Mouse (Mus musculus) bone marrow macrophage, adult 2 months (primary cell): ENCODE data around the gene Slc29a2. TPM values are rescaled to one million over a fixed set of nuclear protein-coding genes. Genes with fewer than 3 reads are reported as not detected.

Experiments used
- H3K27ac ChIP-seq: 2 replicates; pipeline ENCODE4 v1.5.1; 2012; ENCODE audit warnings: low read depth, low read length; ENCODE audit not compliant: insufficient read depth
- H3K4me1 ChIP-seq: 2 replicates; pipeline ENCODE4 v1.6.1; 2012; ENCODE audit warnings: low read length; ENCODE audit not compliant: control insufficient read depth, insufficient read depth
- H3K4me3 ChIP-seq: 2 replicates; pipeline ENCODE4 v1.5.1; 2012; ENCODE audit warnings: mild to moderate bottlenecking, low read length, moderate library complexity; ENCODE audit not compliant: insufficient read depth
- CTCF ChIP-seq: IDR thresholded peaks from 2 replicates; pipeline ENCODE4 v1.5.1; 2012; ENCODE audit warnings: low read depth, mild to moderate bottlenecking, low read length, moderate library complexity
- POLR2A ChIP-seq: IDR thresholded peaks from 2 replicates; pipeline ENCODE4 v1.6.1; 2012; ENCODE audit warnings: mild to moderate bottlenecking, low read depth, low read length, borderline replicate concordance
- polyA plus RNA-seq: library from polyadenylated mRNA; stranded (reverse); fragments of >200 nt; gene quantifications from 2 replicates; pipeline ENCODE4 v1.2.4, GENCODE M21; 2012; ENCODE audit not compliant: missing spikeins, insufficient read depth, insufficient read length

The Slc29a2 gene
- polyA plus RNA-seq, 1 experiment = 1.2 TPM

DNA sequence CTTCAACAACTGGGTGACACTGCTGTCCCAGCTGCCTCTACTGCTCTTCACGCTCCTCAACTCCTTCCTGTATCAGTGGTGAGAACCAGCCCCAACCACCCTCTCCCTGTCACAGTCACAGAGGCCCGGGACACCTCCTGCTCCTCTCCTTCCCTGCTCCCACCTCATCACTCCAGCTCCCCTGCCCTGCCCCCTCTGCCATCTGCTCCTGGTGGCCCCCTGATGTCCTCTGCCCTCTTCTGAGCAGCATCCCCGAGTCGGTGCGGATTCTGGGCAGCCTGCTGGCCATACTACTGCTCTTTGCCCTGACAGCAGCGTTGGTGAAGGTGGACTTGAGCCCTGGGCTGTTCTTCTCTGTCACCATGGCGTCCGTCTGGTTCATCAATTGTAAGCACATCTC, 2.5 kb downstream of the Slc29a2 start:
- Histone ChIP-seq H3K27ac (no peak overlapping the region), H3K4me3 (no peak overlapping the region), H3K4me1 (peaks cover 4% of the 10 kb centered on the region; the same call in 1 of the 2 replicates)
- TF ChIP-seq POLR2A (no peak), CTCF (no peak)

GRCm38 (mm10) chr19:5032686-5033085, 9.0 kb downstream of the Slc29a2 start:
- TF ChIP-seq CTCF = no peak
- TF ChIP-seq POLR2A = no peak
- no peak overlapping the region for H3K27ac ChIP-seq
- no peaks in the 10 kb centered on the region for H3K4me1 ChIP-seq
- no peak overlapping the region for H3K4me3 ChIP-seq

DNA sequence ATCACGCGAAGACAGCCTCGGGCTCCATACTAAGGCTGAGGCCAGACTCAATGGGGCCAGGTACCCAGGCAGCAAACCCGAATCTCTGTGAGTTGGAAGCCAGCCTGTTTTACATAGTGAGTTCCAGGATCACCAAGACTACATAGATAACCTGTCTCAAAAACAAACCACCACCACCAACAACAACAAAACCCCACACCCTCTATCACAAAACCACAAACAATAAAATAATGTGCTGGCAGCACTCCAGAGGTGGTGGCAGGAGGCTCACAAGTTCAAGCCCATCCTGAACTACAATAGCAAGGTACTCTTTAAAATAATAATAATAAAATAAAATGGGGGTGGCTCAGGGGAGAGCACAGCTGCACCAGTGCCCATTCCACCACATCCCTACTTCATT, 12.9 kb downstream of the Slc29a2 start:
- Histone ChIP-seq H3K4me3 (no peak overlapping the region), H3K4me1 (peaks cover 10% of the 10 kb centered on the region)
- TF ChIP-seq CTCF (no peak), POLR2A (no peak)

DNA sequence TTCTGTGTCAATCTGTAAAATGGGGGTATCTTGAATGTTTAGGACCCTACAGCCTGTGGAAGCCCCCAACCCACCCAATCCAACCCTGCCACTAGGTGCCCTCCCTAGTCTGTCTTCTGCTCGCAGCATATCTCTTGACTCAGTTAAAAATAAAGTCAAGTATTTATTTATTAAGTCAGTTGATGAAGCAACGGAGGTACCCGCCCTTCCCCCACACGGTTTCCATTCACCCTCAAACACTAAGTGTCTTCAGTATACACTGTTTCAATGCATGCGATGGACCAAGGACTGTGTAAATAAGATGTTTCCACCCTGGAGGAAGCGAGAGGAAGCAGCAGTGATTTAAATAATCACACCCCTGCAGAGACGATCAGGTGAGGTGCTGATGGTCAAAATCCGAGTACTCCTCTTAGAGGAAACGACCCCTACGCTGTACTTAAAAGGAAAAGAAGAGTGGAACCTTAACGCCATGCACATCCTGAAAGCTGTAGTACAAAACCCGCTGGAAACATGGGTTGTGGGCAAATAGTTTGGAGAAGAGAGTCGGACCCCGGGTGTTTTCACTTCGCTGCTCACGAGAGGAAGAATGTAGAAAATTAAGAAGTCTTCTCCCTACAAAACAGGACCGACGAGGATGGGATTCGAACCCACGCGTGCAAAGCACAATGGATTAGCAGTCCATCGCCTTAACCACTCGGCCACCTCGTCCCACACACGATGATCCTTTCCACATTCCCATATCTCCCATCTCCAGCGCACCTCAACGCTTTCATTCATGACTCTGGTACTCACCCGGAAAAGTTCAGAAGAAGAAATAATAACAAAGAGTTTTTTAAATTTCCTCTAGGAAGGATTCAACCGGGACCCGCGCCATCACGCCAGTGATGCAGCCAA, 14.3 kb downstream of the Slc29a2 start:
- TF ChIP-seq POLR2A = no peak
- no peak for TF ChIP-seq CTCF
- Histone ChIP-seq H3K4me3 (peak overlapping the region; percentile 91), H3K4me1 (peaks cover 16% of the 10 kb centered on the region), H3K27ac (peak overlapping the region; percentile 12; the same call in 1 of the 2 replicates)

More for the DNA sequence above, 12.9 kb downstream of the Slc29a2 start:
- no peak overlapping the region for H3K27ac ChIP-seq

GRCm38 (mm10) chr19:5038709-5039156, 15.1 kb downstream of the Slc29a2 start, which contains the start of the genes B4gat1 and AC124502.3:
TSS of gene B4gat1 (plus strand) at chr19:5038826.
TSS of gene AC124502.3 (plus strand) at chr19:5038891.
- TF ChIP-seq CTCF (no peak), POLR2A (no peak)
- H3K4me1 ChIP-seq = peaks cover 16% of the 10 kb centered on the region
- H3K27ac ChIP-seq = peak within 1 kb of the TSS; percentile 12; the same call in 1 of the 2 replicates
- H3K4me3 ChIP-seq = peak within 1 kb of the TSS; percentile 91

- Histone ChIP-seq H3K27ac (no peak overlapping the region), H3K4me3 (peak overlapping the region; percentile 91), H3K4me1 (peaks cover 16% of the 10 kb centered on the region)
- TF ChIP-seq CTCF (no peak), POLR2A (no peak)
Measured at GRCm38 (mm10) chr19:5039301-5040114, 15.8 kb downstream of the Slc29a2 start.

GRCm38 (mm10) chr19:5040862-5041523, 17.3 kb downstream of the Slc29a2 start, which contains the start of gene Brms1:
TSS of gene Brms1 (plus strand) at chr19:5041354.
- H3K27ac ChIP-seq = peak within 1 kb of the TSS; percentile 56
- H3K4me3 ChIP-seq = peak within 1 kb of the TSS; percentile 90
- peaks cover 16% of the 10 kb centered on the region for H3K4me1 ChIP-seq
- TF ChIP-seq POLR2A (no peak), CTCF (no peak)

- H3K27ac ChIP-seq = peak overlapping the region; percentile 56
- TF ChIP-seq POLR2A (no peak), CTCF (no peak)
- peaks cover 16% of the 10 kb centered on the region for H3K4me1 ChIP-seq
- H3K4me3 ChIP-seq = peak overlapping the region; percentile 90
Measured at GRCm38 (mm10) chr19:5041588-5041987, 17.9 kb downstream of the Slc29a2 start.

- Histone ChIP-seq H3K4me1 (peaks cover 23% of the 10 kb centered on the region), H3K27ac (no peak overlapping the region), H3K4me3 (no peak overlapping the region)
- TF ChIP-seq CTCF (no peak), POLR2A (no peak)
Measured at GRCm38 (mm10) chr19:5045531-5045930, 21.9 kb downstream of the Slc29a2 start.
